Mouse (Mus musculus) E14TG2a.4 (cell line): ENCODE results near the gene Pkd1.

Source experiments
- CTCF ChIP-seq: conservative IDR thresholded peaks from 2 replicates; pipeline ENCODE4 v1.5.1; 2014; ENCODE audit warnings: low read length
- NANOG ChIP-seq: IDR thresholded peaks from 2 replicates; pipeline ENCODE4 v1.6.1; 2014; ENCODE audit warnings: borderline replicate concordance, low read length, mixed read lengths

- TF ChIP-seq NANOG (no peak), CTCF (no peak)
Measured at GRCm38 (mm10) chr17:24603961-24604360, 54.3 kb downstream of the Pkd1 start.
